Mouse (Mus musculus) CD4-positive, CD25-positive, alpha-beta regulatory T cell, adult 2 months (primary cell): ENCODE data around the gene Zbed5.
A peak's percentile ranks its signal among the peaks of the same experiment; 100 is the strongest.
"Not testable (repeated sequence)": the region's sequence is repeated elsewhere in the genome, so short reads cannot be mapped to it uniquely, and the experiment has no call there.

Experiments
- DNase-seq: peaks from one replicate; pipeline ENCODE4 v3.0.0-alpha.2; 2012; ENCODE audit warnings: low read depth, low spot score

Zbed5 gene

DNA sequence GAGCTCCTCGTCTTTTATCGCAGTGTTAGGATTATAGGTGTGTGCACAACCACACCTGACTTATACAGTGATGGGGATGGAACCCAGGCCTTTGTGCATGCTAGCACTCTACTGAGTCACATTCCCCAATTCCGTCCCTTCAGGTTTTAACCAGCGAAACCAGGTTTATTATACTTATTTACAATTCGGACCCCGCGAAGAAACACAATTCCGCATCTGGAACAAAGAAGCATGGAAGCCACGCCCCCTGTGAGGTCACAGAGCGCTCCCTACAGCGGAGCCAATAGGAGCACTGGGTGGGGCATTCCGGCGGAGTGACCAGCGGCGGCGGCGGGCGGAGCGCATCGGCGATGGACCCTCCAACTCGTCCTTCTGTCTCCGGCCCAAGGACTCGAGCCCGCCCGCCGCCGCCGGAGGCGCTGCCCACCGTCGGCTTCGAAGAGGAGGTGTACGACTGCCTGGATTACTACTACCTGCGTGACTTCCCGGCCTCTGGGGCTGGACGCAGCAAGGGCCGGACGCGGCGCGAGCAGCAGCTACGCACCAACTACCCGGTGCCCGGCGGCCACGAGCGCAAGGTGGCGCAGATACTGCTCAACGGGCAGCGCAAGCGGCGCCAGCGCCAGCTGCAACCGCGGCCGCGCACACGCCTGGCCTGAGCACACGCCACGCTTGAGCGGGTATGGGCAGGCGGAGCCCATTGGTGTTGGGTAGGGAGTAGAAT is 12.9 kb downstream of the Zbed5 start, which contains the start of gene Nupr1l:
TSS of gene Nupr1l (plus strand) at position 299 of the 724 bp plus-strand sequence.
- DNase-seq, result peak; percentile 78

- DNase-seq, result no peak
Observed at GRCm38 (mm10) chr5:129909147-129909546, 13.6 kb downstream of the Zbed5 start.

DNA sequence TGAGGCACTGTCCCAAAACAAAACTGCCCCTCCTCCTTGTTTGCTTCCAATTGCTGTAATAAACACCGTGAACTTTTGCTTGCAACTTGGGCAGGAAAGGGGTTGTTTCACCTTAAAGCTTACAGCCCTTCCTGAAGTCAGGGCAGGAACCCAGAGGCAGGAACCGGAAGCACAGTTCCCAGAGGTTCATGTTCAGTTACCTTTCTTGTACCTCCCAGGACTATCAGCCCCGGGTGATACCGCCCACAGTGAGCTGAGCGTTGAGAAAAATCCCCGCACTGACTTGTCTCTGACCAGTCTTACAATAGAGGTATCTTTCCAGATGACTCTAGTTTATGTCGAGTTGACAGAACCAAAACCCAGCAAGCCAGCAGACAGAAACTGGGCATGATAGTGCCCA is 14.1 kb downstream of the Zbed5 start:
- DNase-seq, result no peak

DNA sequence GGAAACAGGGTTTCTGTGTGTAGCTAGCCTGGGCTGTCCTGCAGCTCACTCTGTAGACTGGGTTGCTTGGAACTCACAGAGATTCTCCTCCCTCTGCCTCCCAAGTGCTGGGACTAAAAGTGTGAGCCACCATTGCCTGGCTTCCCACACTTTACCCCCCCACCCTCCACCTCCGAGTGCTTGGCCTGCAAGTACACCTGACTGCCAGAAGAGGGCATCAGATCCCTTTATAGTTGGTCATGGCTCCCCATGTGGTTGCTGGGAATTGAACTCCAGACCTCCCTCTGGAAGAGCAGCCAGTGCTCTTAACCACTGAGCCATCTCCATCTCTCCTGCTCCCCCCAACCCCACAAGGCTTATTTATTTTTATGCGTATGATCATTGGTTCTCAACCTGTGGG is 18.5 kb downstream of the Zbed5 start:
- DNase-seq, result peak; percentile 77

DNA sequence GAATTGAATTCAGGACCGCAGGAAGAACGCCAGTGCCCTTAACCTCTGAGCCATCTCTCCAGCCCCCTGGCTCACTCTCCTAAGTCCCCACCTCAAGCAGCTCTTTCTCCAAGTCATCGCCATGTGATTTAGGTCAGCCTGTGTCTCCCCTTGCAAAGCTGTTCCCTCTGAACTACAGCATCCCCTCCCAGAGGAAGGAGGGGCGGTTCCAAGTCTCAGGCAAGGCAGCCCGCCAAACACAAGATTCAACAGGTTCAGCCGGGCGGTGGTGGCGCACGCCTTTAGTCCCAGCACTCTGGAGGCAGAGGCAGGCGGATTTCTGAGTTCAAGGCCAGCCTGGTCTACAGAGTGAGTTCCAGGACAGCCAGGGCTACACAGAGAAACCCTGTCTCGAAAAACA is 20.0 kb downstream of the Zbed5 start:
- not testable (repeated sequence) for DNase-seq

- DNase-seq, result no peak
Observed at GRCm38 (mm10) chr5:129918065-129918651, 22.6 kb downstream of the Zbed5 start.

GRCm38 (mm10) chr5:129918752-129919151 is 23.2 kb downstream of the Zbed5 start:
- no peak for DNase-seq

- no peak for DNase-seq
Observed at GRCm38 (mm10) chr5:129919320-129919719, 23.8 kb downstream of the Zbed5 start.

- no peak for DNase-seq
Observed at GRCm38 (mm10) chr5:129921972-129922371, 26.4 kb downstream of the Zbed5 start.

DNA sequence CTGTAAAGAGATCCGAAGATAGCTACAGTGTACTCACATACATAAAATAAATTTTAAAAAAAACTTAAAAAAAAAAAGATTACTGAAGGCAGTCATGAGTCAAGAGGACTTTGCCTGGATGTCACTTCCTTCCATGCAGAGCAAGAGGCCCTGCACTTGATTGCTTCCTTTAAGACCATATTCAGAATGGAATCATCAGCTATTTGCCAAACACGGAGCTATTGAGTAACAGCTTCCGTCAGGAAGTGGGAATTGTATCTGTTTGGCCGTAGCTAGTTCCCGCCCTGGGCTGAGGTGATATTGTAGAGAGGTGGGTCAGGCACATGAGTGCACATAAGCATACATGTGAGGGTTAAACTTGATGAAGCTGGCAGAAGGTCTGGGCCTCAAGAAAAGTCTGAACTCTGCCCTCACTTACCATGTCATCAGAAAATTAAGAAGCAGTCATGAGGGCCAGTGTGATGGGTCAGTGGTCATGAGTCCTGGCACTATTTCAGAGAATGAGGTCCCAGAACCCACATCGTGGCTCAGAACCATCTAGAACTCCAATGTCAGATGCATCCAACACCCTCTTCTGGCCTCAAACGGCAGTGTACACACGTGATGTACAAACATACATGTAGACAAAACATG is 29.4 kb downstream of the Zbed5 start:
- no peak for DNase-seq

DNA sequence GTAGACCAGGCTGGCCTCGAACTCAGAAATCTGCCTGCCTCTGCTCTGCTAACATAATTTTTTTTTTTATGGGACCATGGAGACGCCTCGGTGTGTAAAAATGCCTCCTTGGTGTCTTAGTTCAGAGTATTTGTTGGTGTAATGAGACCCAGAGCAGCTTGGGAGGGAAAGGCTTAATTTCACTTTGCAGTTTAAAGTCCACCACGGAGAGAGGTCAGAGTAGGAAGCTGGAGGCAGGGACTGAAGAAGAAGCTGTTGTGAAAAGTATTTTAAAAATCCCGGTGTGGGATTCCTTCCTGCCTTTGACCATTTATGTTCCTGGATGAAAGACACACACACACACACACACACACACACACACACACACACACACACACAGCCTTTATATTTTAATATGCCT is 30.4 kb downstream of the Zbed5 start:
- DNase-seq, result no peak

- DNase-seq, result no peak
Observed at GRCm38 (mm10) chr5:129929924-129930855, 34.7 kb downstream of the Zbed5 start.

GRCm38 (mm10) chr5:129936941-129937340 is 41.4 kb downstream of the Zbed5 start:
- no peak for DNase-seq

DNA sequence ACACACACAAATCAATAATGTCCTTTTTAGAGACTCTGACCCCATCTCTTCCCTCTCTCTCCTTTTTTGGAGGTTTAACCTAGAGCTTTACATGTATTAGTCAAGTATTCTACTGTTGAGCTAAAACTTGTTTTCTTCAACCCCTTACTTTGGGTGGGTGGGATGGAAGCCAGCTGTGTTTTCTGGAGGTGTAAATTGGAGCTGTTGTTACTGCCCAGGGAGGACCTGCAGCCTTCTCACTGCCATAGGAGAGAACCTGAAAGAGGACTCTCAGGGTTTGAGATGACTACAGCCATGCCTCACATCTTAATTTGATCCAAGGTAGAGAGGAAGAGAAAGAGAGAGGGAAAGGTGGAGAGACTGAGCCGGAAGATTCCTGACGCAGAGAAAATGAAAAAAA is 44.8 kb downstream of the Zbed5 start:
- DNase-seq, result no peak

DNA sequence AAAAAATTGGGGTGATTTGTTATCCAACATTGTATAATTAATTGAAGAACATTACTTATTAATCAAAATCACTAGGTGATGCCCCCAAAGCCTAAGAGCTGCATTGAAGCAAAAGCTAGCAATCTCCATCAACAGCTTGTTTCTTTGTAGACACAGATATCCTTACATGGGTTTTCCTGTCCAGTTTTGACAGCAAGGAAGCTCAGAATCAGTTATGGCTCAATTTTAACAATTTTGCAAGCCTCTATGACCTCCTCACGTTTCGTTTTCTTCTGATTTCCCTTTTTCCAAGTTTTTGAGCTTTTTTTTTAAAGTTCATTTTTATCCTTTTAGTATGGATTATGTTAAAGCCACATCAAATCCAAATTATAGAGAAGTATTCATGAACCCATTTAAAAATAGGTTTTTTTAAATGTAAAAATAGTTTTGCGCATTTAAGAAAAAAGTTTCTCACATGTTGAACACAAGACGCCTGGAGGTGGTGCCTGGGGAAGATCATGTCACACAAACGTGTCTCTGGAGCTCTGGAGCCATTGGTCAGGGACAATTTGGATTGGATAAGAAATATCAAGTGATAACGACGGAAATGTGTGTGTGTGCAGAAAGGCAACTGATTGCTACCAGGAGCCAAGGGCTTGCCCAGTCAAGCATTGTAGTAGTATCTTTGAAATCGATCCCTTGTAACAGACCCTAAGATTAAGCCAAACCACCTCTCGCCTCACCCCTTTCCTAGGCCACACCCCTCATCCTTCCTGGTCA is 45.4 kb downstream of the Zbed5 start:
- DNase-seq, result peak; percentile 6

- peak; percentile 99 for DNase-seq
Observed at GRCm38 (mm10) chr5:129941495-129942045, 46.0 kb downstream of the Zbed5 start, which contains the start of gene Vkorc1l1. Gene Vkorc1l1, plus strand, starts transcription at chr5:129941970.

- peak; percentile 56 for DNase-seq
Observed at GRCm38 (mm10) chr5:129942073-129942939, 46.8 kb downstream of the Zbed5 start.

DNA sequence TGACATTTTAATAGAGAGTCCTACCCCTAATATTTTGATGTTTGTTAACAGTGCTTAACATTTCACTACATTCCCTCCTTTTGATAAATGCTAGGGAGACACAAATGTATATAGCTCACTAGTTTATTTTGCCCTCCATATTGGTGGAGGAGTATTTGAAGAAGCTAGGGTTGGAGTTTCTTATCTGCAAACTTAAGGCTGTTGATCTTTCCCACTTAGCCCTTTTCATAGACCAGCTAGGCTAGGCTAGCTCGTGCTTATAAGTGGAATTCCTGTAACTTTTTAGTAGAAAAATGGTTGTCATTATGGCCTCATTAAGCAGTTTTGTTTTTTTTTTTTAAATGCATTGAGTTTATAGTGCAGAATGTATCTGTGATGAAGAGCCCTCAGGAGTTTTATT is 47.9 kb downstream of the Zbed5 start:
- DNase-seq, result no peak

DNA sequence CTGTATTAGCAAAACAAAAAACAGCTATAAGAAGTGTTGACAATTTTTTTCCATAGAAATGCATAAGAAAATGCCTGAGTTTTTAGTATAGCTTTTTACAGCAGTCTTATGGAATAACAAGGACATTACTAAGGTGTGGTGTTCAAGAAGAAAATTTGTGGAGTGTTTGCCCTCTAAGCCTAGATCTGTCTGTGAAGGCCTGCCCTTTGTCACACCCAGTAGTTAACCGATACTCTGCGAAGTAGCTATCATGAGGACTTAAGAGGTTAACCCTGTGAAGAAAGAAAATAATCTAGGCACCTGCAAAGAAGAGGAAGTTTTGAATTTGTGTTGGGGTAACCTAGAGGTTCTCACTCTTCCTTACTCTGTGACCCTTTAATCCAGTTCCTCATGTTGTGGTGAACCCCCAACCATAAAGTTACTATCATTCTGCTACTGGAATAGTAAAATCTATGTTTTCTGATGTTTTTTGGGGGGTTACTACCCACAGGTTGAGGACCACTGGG is 52.1 kb downstream of the Zbed5 start:
- DNase-seq, result no peak
